Comparison of ENCODE assay signal across 11 mouse cellular contexts in the genomic region with DNA sequence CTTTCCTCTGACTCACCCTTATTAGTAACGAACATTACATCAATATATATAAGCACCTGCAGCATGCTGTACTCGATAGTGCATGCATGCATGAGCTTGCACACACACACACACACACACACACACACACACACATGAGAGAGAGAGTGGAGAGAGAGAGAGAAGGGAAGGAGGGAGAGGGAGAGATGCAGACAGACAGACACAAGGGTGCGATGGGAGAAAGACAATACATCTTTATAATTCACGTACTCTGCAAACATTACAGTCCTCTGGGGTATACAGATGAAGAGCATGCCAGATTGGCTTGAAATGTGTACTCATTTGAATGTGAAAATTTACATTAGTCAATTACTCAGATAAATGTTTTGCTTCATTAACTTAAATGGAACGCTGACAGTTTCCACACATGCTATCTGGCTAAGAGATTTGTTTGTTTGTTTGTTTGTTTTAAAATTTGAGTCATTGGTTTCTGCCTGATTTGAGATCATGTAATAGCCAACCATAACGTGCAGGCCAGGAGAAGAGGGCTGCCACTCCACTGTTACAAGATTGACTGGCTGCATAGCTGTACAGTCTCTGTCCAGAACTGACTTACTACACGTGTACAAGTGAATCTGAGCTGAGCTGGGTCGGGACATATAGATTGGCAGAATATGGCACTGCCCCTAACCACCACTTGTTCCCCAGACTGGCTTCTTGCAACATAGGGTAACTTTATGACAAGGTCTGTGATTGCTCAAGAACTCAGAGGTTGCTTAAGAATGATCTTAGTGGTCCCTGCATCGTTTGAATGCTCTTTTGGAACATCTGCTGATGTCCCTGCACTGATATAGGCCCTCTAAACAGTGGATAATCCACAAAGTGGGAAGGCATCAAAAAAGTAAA. TPM values are rescaled to one million over a fixed set of nuclear protein-coding genes. Genes with fewer than 3 reads are reported as not detected.
DNase-seq lines count a peak whose midpoint lies in the region; ATAC-seq lines count a peak whose summit lies in the region.
"Had no signal": no experiment of that assay in that cellular context is flagged by ENCODE, and none has a peak within 500 bp of the region (broad histone marks: within the 10 kb centered on the region; RNA-seq: fewer than 3 reads in every experiment).

No protein-coding gene starts in this region.

- 0 out of 2 replicates have a peak, but pooled peaks have one; percentile 5 for ATAC-seq in cerebellum, adult (ENCODE audit: insufficient number of reproducible peaks, low FRiP score, low TSS enrichment)
- ATAC-seq in neural tube, embryonic 12.5 days (ENCODE audit: low FRiP score, low read depth), result peak; percentile 56
- ATAC-seq in limb, embryonic 12.5 days (ENCODE audit: insufficient number of reproducible peaks, insufficient read depth, low FRiP score, low TSS enrichment, low read depth), result no peak
- peak; percentile 68 for ATAC-seq in neural tube, embryonic 14.5 days (ENCODE audit: low read depth)

- H3K27ac ChIP-seq in neural tube, embryonic 12.5 days, result no peak overlapping the region
- no peak overlapping the region for H3K27ac ChIP-seq in limb, embryonic 12.5 days
- H3K27ac ChIP-seq in neural tube, embryonic 14.5 days (ENCODE audit: low read depth, low read length), result peak overlapping the region; percentile 16; the same call in 1 of the 2 replicates
- H3K27ac ChIP-seq: embryonic facial prominence, embryonic 15.5 days; macrophage had no signal

- DNase-seq in cerebellum, adult 11-12 months, result no peak
- DNase-seq in neural tube, embryonic 10.5 days (ENCODE audit: extremely low spot score, low spot score), result no peak
- DNase-seq in spleen, adult 18-20 months, result no peak
- DNase-seq in embryo, embryonic 10.5 days (ENCODE audit: low spot score), result no peak
- DNase-seq: gastrocnemius, postnatal 14 days had no signal

- H3K4me3 ChIP-seq in neural tube, embryonic 12.5 days, result no peak overlapping the region
- H3K4me3 ChIP-seq in limb, embryonic 12.5 days (replicated peaks), result no peak overlapping the region
- no peak overlapping the region for H3K4me3 ChIP-seq in neural tube, embryonic 14.5 days (ENCODE audit: low read depth, low read length)
- H3K4me3 ChIP-seq: embryonic facial prominence, embryonic 15.5 days had no signal

- 62% methylated on average over 9 of the region's 9 CpGs for WGBS in neural tube, embryonic 12.5 days
- 68% methylated on average over 9 of the region's 9 CpGs for WGBS in limb, embryonic 12.5 days
- WGBS in neural tube, embryonic 14.5 days, result 41% methylated on average over 9 of the region's 9 CpGs

- H3K36me3 ChIP-seq in neural tube, embryonic 12.5 days, result no peaks in the 10 kb centered on the region
- H3K36me3 ChIP-seq in limb, embryonic 12.5 days, result no peaks in the 10 kb centered on the region
- H3K36me3 ChIP-seq in neural tube, embryonic 14.5 days (ENCODE audit: control insufficient read depth, insufficient read depth, low read length), result no peaks in the 10 kb centered on the region
- H3K36me3 ChIP-seq: embryonic facial prominence, embryonic 15.5 days had no signal

- peaks cover 10% of the 10 kb centered on the region; the same call in 1 of the 2 replicates for H3K4me1 ChIP-seq in neural tube, embryonic 12.5 days
- peaks cover 11% of the 10 kb centered on the region for H3K4me1 ChIP-seq in limb, embryonic 12.5 days (replicated peaks)
- H3K4me1 ChIP-seq in neural tube, embryonic 14.5 days (ENCODE audit: control insufficient read depth, insufficient read depth, low read length), result peaks cover 6% of the 10 kb centered on the region

- H3K4me2 ChIP-seq in neural tube, embryonic 12.5 days (replicated peaks), result no peak overlapping the region
- H3K4me2 ChIP-seq in limb, embryonic 12.5 days, result 0 out of 2 replicates have a peak overlapping the region, but pooled peaks have one; percentile 35
- no peak overlapping the region for H3K4me2 ChIP-seq in neural tube, embryonic 14.5 days (ENCODE audit: low read depth, low read length)
- H3K4me2 ChIP-seq: embryonic facial prominence, embryonic 15.5 days had no signal

- H3K9ac ChIP-seq in neural tube, embryonic 12.5 days, result no peak overlapping the region
- H3K9ac ChIP-seq in limb, embryonic 12.5 days (replicated peaks), result no peak overlapping the region
- H3K9ac ChIP-seq in neural tube, embryonic 14.5 days (replicated peaks; ENCODE audit: low read depth, low read length), result no peak overlapping the region
- H3K9ac ChIP-seq: embryonic facial prominence, embryonic 15.5 days had no signal

- no peaks in the 10 kb centered on the region for H3K9me3 ChIP-seq in neural tube, embryonic 12.5 days
- no peaks in the 10 kb centered on the region for H3K9me3 ChIP-seq in limb, embryonic 12.5 days
- H3K9me3 ChIP-seq in neural tube, embryonic 14.5 days (ENCODE audit: control insufficient read depth, low read length), result no peaks in the 10 kb centered on the region
- H3K9me3 ChIP-seq: embryonic facial prominence, embryonic 15.5 days had no signal

- H3K27me3 ChIP-seq in neural tube, embryonic 12.5 days (replicated peaks), result no peaks in the 10 kb centered on the region
- no peaks in the 10 kb centered on the region for H3K27me3 ChIP-seq in limb, embryonic 12.5 days
- no peaks in the 10 kb centered on the region for H3K27me3 ChIP-seq in neural tube, embryonic 14.5 days (ENCODE audit: control insufficient read depth, insufficient read depth, low read length)
- H3K27me3 ChIP-seq: embryonic facial prominence, embryonic 15.5 days had no signal

RNA-seq across cellular contexts. Expression of a gene that starts 54.6 kb away (rescaled TPM):
- 7.8 and 8.6 TPM in 2 replicates for polyA plus RNA-seq in neural tube, embryonic 12.5 days (2016; fragmentation: Nextera tagmentation; extraction: Ambion mirVana)
- polyA plus RNA-seq in limb, embryonic 12.5 days (2016; fragmentation: Nextera tagmentation; extraction: Ambion mirVana), result 4.3 and 5.0 TPM in 2 replicates
- 0.64 and 11.9 TPM in 2 replicates for polyA plus RNA-seq in neural tube, embryonic 14.5 days (2014; fragmentation: Nextera tagmentation; extraction: Ambion mirVana)
